Mouse (Mus musculus): ENCODE results near the gene Lrp6. TPM values are rescaled to one million over a fixed set of nuclear protein-coding genes. Genes with fewer than 3 reads are reported as not detected.

Lrp6 gene
- total RNA-seq, 2 experiments from 2014 or later = 15.5 to 18.3 TPM

- ATAC-seq (ENCODE audit: poor library complexity, severe bottlenecking) = no peak
These were observed 29.2 kb downstream of the Lrp6 start for GRCm38 (mm10) chr6:134537461-134538117.

DNA sequence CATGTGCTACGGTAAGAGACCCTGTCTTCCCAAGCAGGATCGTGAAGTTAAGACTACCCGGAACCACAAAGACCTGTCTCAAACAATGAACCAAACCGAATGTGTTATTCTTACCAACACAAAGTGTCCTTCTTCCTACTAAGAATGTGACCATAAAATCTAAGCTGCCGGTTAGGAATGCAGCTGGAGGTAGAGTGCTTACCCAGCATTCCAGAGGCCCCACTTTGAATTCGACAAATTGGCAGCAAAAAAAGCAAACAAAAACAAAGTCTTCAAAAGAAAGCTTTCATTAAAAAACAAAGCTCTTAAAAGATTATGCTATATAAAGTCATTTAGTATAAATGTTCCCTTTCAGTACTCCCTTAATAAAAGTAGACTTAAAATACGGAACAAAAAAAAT, 31.6 kb downstream of the Lrp6 start:
- ATAC-seq (ENCODE audit: poor library complexity, severe bottlenecking) = no peak

- ATAC-seq (ENCODE audit: poor library complexity, severe bottlenecking) = no peak
These were observed 33.7 kb downstream of the Lrp6 start for GRCm38 (mm10) chr6:134533021-134533420.

- ATAC-seq (ENCODE audit: poor library complexity, severe bottlenecking) = no peak
These were observed 34.8 kb downstream of the Lrp6 start for GRCm38 (mm10) chr6:134531950-134532349.

DNA sequence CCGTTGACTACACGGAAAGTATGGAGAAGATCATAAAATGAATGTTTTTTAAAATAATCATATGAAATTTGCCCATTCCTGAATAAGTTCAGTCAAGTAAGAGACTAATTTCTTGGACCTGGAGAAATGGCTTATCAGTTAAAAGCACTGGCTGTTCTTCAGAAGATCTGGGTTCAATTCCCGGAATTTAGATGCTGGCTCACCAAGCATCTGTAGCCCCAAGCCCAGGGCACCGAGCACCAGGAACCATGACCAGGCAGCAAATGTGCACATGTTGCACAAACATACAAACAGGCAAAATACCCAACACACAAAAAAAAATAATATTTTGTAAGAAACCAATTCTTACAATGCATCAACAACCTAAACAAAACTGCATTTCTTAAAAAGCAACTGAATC, 37.4 kb downstream of the Lrp6 start:
- no peak for ATAC-seq (ENCODE audit: poor library complexity, severe bottlenecking)

- ATAC-seq (ENCODE audit: poor library complexity, severe bottlenecking) = no peak
These were observed 38.4 kb downstream of the Lrp6 start for GRCm38 (mm10) chr6:134528396-134528795.

DNA sequence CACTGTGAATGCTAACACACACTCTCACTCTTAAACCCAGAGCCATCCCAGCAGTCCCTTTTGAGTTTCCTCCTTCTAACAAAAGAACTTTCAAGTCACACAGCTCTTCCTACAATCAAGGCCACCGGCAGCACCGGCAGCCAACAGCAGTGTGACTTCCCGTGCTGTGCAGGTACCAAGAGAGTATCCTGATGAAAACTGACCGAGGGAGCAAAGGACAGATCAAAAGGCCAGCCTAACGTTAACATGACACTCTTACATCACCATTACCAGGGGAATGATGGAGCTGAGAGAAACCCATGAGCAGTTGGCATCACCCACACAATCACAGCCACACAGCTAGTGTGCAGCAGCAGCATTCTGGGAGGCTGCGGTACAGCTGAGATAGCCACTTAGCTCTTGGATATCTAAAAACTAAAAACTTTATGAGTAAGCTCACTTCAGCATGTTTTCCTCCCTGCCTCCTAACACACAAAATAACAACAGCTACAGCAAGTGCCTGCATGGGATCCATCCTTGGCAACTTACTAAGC, 39.1 kb downstream of the Lrp6 start:
- ATAC-seq (ENCODE audit: poor library complexity, severe bottlenecking) = no peak

- ATAC-seq (ENCODE audit: poor library complexity, severe bottlenecking) = no peak
These were observed 39.8 kb downstream of the Lrp6 start for GRCm38 (mm10) chr6:134526821-134527595.

DNA sequence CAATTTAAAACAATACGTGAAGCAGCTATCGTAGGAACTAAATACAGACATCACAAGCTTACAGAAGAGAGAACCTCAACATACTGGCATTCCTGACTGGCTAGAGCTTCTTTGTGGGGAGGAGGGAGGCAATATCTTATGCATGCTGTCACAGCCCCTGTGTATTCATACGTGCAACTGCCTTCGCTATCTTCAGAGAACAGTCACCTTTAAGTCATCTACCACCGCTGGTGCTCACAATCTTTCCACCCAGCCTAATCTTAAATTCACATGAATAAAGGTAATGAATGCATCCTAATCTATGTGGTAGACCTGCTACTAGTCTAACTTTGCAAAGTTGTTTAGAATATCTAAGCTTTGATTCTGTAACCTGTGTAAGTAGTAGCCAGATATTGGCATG, 40.5 kb downstream of the Lrp6 start:
- no peak for ATAC-seq (ENCODE audit: poor library complexity, severe bottlenecking)

GRCm38 (mm10) chr6:134521411-134521810, 45.4 kb downstream of the Lrp6 start:
- ATAC-seq (ENCODE audit: poor library complexity, severe bottlenecking) = no peak

DNA sequence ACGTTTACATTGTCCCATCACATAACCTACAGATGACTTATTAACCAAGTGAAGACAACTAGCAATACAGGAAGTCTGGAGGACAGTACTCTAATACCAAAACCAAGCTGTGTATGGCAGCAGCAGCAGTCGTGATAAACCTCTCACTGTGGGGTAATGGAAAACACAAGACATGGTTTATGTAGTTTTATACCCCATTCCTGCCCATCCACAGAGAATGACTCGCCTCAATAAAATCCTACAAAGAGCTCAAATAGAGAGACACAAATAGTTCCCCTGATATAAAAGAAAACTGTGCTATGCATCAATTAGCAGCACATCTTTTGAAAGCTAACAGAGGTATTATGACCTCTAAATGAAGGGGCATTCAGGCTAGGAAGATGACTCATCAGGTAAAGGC, 45.9 kb downstream of the Lrp6 start:
- no peak for ATAC-seq (ENCODE audit: poor library complexity, severe bottlenecking)

DNA sequence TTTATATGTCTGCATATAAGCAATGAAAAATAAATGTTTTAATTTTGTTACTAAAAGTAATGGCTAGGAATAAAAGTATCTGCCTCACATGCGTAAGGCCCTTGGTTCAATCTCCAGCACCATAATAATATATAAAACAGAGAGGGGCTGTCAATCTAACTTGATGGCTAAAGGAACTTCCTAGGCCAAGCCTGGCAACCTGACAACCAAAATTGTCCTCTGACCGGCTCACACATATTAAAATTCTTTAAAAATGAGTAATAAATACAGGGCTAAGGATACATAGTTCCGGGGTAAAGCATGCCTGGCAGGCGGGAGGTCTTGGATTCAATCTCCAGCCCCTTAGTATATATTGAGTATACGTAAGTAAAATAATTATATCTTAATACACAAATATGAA, 48.3 kb downstream of the Lrp6 start:
- ATAC-seq (ENCODE audit: poor library complexity, severe bottlenecking) = no peak

DNA sequence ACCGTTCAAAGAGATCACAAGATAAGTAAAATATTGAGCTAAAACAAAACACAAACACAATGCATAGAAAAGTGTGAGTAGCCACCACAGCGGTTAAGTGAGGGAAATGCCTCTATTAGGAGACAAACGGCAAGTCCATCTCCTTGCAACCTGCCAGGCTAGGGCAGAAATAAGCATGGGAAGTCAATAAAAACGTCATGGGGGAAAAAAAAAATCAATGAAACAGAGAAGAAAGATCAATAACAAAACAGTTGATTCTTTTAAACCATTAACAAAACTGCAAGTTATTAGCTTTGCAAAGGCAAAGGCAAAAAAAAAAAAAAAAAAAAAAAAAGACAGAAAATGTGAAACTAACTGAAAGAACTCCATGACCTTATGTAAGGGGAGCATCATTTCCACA, 49.6 kb downstream of the Lrp6 start:
- ATAC-seq (ENCODE audit: poor library complexity, severe bottlenecking) = no peak

DNA sequence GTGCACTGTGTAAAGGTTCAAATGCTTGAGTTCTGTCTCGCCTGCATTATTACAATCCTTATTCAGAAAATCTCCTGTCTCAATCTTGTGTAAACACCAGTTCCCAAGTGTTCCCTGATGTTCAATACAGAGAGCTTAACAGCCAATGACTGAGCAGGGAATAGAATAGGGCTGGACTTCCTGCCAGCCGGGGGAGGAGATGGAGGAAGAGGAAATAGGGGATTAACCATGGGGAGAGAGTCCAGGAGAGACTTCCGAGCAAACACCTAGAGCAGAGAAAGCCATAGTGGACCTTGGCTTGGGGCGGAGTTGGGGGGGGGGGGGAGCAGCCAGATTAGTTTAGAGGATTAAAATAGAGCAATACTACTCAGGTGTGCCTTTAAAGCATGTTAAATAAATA, 51.3 kb downstream of the Lrp6 start:
- no peak for ATAC-seq (ENCODE audit: poor library complexity, severe bottlenecking)

- no peak for ATAC-seq (ENCODE audit: poor library complexity, severe bottlenecking)
These were observed 52.8 kb downstream of the Lrp6 start for GRCm38 (mm10) chr6:134513896-134514510.

- ATAC-seq (ENCODE audit: poor library complexity, severe bottlenecking) = no peak
These were observed 53.8 kb downstream of the Lrp6 start for GRCm38 (mm10) chr6:134513011-134513410.

DNA sequence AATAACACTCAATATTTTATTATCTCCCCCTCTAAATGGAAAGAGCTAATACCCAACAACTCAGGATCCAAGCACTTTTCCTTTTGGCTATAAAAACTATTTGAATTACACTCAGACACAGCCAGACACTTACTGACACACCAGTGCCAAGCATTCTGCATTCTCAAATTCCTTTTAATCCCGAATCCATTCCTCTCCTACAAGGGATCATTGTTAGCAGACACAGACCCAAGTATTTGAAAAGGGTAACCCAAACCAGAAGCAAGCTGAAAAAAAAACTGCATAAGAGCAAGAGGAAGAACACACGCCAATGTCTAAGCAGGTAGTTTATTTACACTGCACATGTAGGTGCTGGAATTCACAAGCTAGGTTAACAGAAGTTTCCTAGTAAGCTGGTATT, 54.3 kb downstream of the Lrp6 start:
- no peak for ATAC-seq (ENCODE audit: poor library complexity, severe bottlenecking)

DNA sequence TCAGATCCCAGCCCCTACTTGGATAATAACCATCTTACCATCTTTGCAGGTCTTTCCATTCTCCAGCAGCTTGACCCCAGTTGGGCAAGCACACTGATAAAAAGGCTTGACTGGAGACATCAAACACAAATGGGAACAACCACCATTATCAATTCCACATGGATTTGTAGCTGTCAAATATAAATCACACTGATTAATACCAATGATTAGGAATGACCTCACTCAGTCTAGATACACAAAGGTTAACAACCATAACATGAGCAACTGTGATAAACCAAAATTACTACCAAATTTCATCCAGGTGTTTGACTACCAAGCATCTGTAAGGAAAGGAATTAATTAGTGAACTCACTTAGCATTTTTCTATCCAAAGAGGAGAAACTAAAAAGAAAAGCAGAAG, 55.6 kb downstream of the Lrp6 start:
- ATAC-seq (ENCODE audit: poor library complexity, severe bottlenecking) = no peak

GRCm38 (mm10) chr6:134510280-134510679, 56.5 kb downstream of the Lrp6 start:
- ATAC-seq (ENCODE audit: poor library complexity, severe bottlenecking) = no peak

DNA sequence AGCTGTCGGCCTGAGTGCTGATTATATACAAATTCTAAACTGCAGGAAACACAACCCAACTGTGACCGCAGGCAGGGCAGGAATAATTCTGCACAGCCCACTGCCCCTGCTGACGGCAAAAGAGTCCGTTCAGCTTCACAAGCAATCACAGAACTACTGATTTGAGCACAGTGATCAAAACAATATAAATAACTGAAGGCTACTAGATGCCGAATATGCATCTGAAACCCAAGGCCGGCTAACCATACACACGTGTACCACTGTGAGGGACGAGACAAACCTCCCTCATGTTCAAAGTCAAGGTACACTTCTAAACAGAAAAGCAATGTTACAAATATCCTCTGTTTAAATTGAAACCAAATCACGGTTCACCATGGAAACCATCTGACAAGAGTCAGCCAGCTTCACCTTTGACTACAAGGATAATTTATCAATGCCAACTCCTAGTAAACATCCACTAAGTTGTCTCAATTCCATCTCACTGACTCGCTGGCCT, 57.0 kb downstream of the Lrp6 start:
- ATAC-seq (ENCODE audit: poor library complexity, severe bottlenecking) = no peak

GRCm38 (mm10) chr6:134504866-134505265, 61.9 kb downstream of the Lrp6 start:
- ATAC-seq (ENCODE audit: poor library complexity, severe bottlenecking) = no peak

- ATAC-seq (ENCODE audit: poor library complexity, severe bottlenecking) = no peak
These were observed 64.4 kb downstream of the Lrp6 start for GRCm38 (mm10) chr6:134502335-134502734.

All from megakaryocyte, adult 5-6 weeks (primary cell).